Mouse (Mus musculus) adrenal gland, adult 8-10 months (tissue): ENCODE measurements around the gene Olfr516. TPM values are rescaled to one million over a fixed set of nuclear protein-coding genes. Genes with fewer than 3 reads are reported as not detected.
"Not testable (repeated sequence)": the region's sequence is repeated elsewhere in the genome, so short reads cannot be mapped to it uniquely, and the experiment has no call there.

Experiments
- DNase-seq: peaks from one replicate; pipeline ENCODE4 v3.0.0; 2022
- total RNA-seq, 4 experiments: library from RNA; stranded (reverse); gene quantifications; 2 replicates each; pipeline ENCODE4 v1.2.4; 2022

The Olfr516 gene
- not detected for total RNA-seq

DNA sequence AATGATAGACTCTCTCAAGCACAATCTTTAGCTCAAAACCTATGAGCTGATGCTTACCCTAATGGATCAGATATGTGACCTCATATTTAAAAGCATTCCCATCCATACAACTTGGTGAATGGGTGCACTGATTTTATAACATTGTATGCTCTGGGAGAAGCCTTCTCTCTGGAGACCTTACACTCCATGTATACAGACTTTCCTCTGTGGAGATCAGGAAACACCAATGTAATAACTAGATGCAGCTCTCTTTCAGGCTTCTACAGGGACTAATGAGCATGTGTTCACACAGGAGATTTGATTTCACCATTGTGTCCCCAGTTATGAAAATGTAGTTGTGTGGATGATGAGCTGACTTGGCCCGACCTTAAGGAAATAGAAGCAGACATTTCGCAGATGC, at the start of gene Olfr516:
Gene Olfr516, minus strand, starts transcription at position 101 of the 400 bp plus-strand sequence.
- no peak for DNase-seq

DNA sequence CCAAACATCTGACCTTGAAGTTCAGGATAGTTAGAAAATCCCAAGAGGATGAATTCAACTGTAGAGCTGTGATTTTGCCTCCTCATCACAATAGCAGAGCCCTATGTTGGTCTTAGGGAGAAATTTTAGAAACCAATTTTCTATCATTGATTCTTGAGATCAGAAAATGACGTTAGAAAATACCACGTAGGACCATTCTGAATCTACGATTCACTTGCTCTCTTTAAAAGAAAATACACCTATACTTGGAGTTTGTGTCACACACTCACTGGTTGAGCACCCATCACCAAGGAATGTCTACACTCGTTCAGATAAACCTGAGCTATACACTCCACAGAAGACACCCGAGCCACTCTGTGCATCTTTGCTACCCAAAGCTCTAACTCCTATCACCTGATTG, 44.0 kb upstream of the Olfr516 start, which contains the start of gene Olfr519:
Gene Olfr519, minus strand, starts transcription at position 101 of the 400 bp plus-strand sequence.
- DNase-seq, result no peak

DNA sequence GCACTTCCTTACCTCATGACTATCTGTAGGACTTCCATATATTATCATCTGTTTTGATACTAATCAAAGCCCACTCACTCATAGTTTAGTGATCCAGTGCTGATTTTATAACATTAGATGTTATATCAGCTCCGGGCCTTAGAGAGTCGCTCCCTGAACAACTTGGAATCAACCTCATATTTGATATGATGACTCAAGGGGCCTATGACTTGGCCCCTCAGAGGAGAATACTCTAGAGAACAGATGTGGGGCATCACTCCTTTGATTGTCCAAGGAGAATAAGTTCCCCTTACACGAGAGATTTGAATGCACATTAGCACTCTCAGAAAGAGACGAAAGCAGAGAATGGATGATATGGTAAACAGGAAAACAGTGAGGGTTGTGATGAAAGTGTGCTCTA, 34.6 kb upstream of the Olfr516 start, which contains the start of gene Olfr518:
Gene Olfr518, minus strand, starts transcription at position 101 of the 400 bp plus-strand sequence.
- no peak for DNase-seq

DNA sequence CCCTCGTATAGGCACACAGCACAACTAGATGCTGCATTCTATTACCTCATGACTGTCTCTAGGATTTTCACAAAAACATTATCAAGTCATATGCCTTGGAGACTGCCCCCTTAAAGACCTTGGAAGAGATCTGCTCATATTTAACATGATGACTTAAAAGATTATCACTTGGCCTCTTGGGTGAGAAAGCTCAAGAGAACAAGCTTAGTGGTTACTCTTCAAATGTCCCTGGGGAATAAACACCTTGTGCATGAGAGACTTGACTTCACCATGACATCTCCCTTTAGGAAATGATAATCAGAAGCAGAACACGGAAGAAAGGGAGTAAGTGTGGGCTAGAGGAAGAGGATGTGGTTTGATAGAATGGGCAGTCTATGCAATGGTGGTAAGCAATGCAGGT, 21.9 kb upstream of the Olfr516 start, which contains the start of gene Olfr517:
Gene Olfr517, minus strand, starts transcription at position 101 of the 400 bp plus-strand sequence.
- no peak for DNase-seq

- no peak for DNase-seq
These were observed 24.4 kb downstream of the Olfr516 start, which contains the start of gene Olfr514 for GRCm38 (mm10) chr7:108825897-108826296. Olfr514 (minus strand) TSS chr7:108825997.

DNA sequence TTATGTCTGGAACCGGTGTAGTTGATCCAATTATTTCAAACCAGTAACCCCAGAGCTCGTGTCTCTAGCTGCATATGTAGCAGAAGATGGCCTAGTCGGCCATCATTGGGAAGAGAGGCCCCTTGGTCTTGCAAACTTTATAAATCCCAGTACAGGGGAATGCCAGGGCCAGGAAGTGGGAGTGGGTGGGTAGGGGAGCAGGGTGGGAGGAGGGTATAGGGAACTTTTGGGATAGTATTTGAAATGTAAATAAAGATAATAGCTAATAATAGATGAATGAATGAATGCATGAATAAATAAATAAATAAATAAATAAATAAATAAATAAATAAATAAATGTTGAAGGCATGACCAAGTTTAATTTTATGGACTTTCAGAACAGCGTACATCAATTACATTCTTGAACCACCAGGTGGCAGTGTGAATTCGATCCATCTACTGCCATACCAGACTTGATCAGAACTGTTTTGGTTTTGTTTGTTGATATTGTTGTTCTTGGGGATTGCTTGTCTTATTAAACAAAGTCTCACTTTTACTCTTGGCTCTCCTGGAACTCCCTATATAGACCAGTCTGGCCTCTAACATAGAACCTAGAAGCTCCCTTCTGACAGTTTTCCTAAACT, 35.6 kb downstream of the Olfr516 start:
- not testable (repeated sequence) for DNase-seq

- DNase-seq, result no peak
These were observed 53.0 kb downstream of the Olfr516 start for GRCm38 (mm10) chr7:108797205-108797933.

Other genes starting within 250 kb of the Olfr516 start
- not detected for gene Olfr506, start 239.7 kb downstream of the Olfr516 start, total RNA-seq
- gene Olfr507, start 228.7 kb downstream of the Olfr516 start, total RNA-seq, result not detected
- not detected for gene Olfr508, start 220.5 kb downstream of the Olfr516 start, total RNA-seq
- gene Olfr509, start 198.6 kb downstream of the Olfr516 start, total RNA-seq, result under 1 TPM in 1 of 4 experiments, not detected in 3; 0.18 TPM
- not detected for gene Olfr510, start 184.1 kb downstream of the Olfr516 start, total RNA-seq
- gene Olfr512, start 137.2 kb downstream of the Olfr516 start, total RNA-seq, result not detected
- not detected for gene Olfr513, start 99.6 kb downstream of the Olfr516 start, total RNA-seq
- gene Olfr514, start 24.5 kb downstream of the Olfr516 start, total RNA-seq, result not detected
- gene Olfr517, start 21.9 kb upstream of the Olfr516 start, total RNA-seq, result not detected
- not detected for gene Olfr518, start 34.5 kb upstream of the Olfr516 start, total RNA-seq
- gene Olfr519, start 43.9 kb upstream of the Olfr516 start, total RNA-seq, result not detected
- under 1 TPM; 0.09 to 0.38 (median 0.24) TPM for gene Nlrp10, start 79.6 kb upstream of the Olfr516 start, total RNA-seq
- gene Eif3f, start 83.9 kb upstream of the Olfr516 start, total RNA-seq, result 100 to 1,000 TPM; 133 to 158 (median 151) TPM
- gene Tub, start 99.8 kb upstream of the Olfr516 start, total RNA-seq, result 10 to 100 TPM; 36.0 to 70.2 (median 52.9) TPM
- 10 to 100 TPM; 70.1 to 94.0 (median 82.6) TPM for gene Ric3, start 232.8 kb upstream of the Olfr516 start, total RNA-seq